Mouse (Mus musculus) frontal cortex, postnatal 14 days (tissue): ENCODE data around the gene Vamp8.

Experiments used
- DNase-seq, 2 experiments: peaks; one replicate each; pipeline ENCODE4 v3.0.0; 2022; ENCODE audit warnings: low spot score in 2 of 2

The Vamp8 gene

GRCm38 (mm10) chr6:72405356-72405755 is 14.9 kb upstream of the Vamp8 start:
- no peak for DNase-seq

GRCm38 (mm10) chr6:72401875-72402274 is 11.4 kb upstream of the Vamp8 start:
- DNase-seq, result peak in 1 of 2 experiments; percentile 65

DNA sequence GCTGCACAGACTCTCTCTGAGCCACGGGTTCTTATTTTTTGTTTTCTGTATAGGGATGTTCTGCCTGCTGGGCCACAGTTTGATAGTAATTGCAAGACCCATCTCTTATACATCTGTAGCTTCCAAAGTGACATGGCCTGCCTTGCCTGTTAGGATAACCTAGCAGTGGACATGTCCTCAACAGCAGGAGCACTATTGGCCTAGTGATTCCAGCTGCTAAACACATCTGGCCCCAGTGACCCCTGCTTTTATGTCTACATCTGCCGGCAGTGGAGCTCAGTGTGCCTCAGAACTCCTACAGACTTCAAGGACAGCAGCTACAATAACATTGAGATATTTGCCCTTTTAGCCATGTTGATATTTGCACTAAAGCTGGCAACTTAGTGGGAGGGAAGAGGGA is 9.5 kb upstream of the Vamp8 start:
- DNase-seq, result no peak

GRCm38 (mm10) chr6:72396837-72397251 is 6.3 kb upstream of the Vamp8 start:
- no peak for DNase-seq

DNA sequence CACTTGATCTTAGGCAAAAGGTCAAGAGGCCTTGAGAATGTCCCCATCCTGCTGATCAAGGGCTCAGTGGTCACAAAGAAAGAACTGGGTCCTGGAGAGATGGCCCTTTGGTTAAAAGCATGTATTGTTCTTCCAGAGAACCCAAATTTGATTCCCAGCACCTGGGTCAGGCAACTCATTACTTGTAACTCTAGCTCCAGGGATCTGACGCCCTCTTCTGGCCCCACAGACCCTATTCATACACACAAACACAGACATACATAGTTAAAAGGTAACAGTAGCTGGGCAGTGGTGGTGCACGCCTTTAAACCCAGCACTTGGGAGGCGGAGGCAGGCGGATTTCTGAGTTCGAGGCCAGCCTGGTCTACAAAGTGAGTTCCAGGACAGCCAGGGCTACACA is 1.8 kb upstream of the Vamp8 start:
- no peak for DNase-seq

DNA sequence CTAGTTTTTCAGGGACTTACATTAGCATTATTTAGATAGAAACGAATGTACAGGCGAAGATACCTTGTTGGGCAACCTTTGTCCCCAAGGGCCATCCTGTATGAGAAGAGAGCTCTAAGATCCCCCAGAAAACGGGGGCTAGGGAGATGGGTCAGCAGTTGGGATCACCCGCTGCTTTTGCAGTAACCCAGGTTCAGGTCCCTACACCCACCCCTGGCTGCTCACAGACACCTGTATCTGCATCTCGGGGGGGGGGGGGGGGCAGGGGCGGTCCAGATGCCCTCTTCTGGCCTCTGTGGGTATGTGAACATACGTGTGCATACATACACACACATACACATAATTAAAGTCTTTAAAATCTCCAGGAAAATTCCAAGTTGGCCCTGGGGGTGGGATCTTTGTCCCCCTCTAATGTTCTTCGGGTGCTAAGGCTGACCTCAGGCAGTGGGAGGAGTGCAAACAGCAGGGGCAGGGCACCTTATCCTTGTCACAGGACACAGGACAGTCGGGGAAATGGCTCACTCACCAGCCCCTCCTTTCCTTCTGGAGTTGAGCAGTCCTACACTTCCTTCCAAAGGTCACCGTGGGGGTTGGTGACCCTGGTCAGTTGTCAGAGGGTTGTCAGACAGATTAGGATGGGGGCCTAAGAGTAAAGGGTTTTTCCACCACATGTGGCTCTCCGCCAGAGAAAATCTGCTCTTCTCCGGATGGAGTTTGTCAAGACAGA is 455 bp upstream of the Vamp8 start:
- no peak for DNase-seq

DNA sequence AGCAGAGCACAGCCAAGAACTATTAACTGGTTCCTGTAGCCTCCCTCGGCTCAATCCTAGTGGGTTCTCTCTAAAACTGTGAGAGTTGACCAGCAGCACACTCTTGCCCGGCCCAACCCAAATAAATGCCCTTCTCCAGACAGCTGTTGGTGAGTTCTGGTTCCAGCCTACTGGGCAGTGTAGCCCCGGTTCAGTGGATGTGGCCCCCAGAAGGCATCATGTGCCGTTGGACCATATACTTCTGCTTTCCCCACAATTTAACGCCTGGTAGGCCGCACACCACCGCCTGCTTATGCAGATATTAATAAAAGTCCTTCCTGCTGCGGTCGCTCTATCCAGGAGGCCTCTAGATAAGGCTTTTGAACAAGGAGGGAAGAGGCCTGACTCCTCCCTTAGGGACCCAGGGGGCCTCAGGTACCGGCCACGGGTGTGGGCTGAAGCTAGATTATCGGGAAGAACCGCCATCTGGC is 997 bp downstream of the Vamp8 start:
- DNase-seq, result no peak

DNA sequence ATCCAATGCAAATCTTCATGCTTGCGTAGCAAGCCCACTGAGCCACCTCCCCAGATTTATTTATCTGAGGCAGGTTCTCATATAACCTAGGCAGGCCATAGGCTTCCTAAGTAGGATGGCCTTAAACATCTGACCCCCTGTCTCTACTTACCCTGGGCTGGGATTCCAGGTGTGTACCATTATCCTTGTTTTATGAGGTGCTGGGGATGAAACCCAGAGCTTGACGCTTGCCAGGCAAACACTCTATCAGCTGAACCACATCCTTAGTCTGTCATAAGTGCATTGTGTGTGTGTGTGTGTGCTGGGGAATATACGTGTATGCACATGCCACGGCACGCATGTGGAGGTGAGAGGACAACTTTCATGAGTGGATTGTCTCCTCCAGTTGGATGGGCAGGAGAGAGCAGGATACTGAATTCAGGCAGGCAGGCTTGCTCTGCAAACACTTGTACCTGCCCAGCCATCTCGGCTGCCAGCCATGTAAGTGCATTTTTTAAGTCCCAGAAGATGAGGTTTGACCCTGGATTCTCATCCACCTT is 1.6 kb downstream of the Vamp8 start:
- no peak for DNase-seq

DNA sequence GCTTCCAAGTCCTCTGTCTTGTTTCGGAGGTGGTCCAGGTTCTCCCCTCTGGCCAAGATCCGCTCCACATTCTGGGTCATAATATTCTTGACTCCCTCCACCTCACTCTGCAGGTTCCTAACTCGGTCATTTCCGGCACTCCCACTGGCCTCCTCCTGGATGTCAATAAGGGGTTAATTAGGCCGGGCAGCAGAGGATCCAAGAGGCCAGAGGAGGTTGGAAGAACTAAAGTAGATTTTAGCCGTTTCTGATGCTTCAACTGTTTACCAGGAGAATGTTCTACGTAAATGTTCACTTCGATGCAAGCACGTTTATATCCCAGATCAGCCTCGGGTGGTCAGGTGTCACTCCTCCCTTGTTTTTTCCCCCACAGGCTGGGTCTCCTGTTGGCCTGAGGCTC is 2.2 kb downstream of the Vamp8 start:
- DNase-seq, result no peak

GRCm38 (mm10) chr6:72387816-72388215 is 2.7 kb downstream of the Vamp8 start:
- no peak for DNase-seq

DNA sequence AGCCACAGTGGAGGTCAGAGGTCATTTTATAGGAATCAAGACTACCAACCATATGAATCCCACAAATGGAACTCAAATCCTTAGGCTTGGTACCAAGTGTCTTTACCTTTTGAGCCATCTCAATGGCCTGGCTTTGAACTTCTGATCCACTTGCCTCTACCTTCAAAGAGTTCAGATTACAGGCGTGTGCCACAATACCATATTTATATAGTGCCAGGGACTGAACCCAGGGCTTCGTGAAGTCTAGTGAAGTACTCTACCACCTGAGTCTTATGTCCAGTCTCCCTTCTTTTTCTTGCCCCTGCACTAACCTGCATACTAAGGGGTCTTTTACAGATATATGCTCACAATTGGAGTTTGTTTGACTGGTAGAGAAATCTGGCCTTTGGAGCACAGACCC is 3.9 kb downstream of the Vamp8 start:
- DNase-seq, result no peak

DNA sequence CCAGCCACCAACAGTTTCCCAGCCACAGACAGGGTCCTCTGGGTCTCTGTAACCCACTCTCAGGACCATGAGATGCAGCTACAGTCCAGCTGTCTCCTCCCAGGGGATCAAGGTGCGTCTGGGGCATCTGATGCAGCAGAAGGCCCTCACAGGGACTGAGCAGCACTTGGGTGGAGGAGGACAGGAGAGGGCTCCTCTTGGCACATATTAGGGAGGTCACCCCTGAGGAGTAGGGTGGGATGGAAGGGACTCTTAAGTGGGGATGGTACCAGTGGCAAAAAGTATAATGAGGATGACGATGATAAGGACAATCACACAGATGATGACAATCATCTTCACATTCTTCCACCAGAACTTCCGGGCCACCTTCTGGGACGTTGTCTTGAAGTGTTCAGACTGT is 5.2 kb downstream of the Vamp8 start:
- DNase-seq, result no peak

DNA sequence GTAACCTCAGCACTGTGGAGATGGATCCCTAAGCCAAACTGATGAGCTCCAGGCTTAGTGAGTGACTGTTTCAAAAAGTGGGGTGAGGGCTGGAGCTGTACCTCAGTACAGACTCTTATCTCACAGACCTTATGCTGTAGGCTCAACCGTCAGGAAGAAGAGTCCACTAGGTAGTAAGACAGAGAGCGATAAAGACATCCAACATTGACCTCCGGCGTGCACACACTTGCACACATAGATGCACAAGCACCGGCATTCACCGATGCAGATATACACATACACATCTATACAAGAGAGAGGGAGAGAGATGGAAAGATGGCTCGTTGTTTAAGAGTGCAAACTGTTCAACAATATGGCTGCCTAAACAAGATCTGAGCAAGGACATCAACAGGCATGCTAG is 6.6 kb downstream of the Vamp8 start:
- no peak for DNase-seq

GRCm38 (mm10) chr6:72383142-72383820 is 7.2 kb downstream of the Vamp8 start:
- no peak for DNase-seq

DNA sequence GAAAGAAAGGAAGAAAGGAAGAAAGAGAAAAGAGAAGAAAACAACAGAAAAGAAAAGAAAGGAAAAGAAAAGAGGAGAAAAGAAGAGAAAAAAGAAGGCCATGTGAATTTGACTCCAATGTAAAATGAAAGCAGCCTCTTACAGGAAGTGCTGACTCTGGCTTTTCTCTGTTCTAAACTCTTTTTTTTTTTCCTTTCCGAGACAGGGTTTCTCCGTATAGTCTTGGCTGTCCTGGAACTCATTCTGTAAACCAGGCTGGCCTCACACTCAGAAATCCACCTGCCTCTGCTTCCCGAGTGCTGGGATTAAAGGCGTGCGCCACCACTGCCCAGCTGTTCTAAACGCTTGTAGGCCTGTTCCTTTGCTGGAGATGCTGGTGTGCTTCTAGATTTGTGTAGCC is 8.0 kb downstream of the Vamp8 start:
- DNase-seq, result no peak

DNA sequence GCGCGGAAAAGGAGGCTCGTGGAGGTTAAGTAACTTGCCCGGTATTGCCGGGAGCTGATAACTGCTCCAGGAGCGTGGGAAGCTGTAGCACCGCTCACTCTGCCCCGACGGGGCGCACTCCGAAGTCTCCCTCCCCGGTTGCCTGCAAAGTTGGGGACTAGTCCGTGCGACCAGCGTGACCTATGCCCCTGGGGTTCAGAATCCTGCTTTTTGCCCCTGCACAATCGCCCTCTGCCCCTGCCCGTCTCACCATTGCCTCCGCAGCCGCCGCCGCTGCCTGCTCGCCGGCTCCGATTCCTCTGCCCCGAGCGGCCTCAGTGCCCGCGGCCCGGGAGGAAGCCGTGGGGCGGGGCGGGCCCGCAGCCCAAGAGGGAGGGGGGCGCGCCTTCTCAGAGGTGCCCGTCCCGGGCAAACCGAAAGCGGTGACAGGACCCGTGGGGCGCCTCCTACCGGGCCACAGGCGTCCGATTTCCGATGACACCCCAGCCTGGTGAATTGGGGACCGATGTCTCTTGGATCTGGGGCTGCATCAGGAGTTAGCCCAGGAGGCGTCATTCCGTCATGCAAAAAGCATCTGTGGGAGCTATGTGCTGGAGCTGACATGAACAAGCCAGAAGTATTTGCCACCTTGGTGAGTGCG is 10.3 kb downstream of the Vamp8 start, which contains the start of gene Vamp5:
Gene Vamp5, minus strand, starts transcription at position 338 of the 640 bp plus-strand sequence.
- DNase-seq, result no peak

GRCm38 (mm10) chr6:72379377-72380130 is 10.9 kb downstream of the Vamp8 start:
- DNase-seq, result no peak

DNA sequence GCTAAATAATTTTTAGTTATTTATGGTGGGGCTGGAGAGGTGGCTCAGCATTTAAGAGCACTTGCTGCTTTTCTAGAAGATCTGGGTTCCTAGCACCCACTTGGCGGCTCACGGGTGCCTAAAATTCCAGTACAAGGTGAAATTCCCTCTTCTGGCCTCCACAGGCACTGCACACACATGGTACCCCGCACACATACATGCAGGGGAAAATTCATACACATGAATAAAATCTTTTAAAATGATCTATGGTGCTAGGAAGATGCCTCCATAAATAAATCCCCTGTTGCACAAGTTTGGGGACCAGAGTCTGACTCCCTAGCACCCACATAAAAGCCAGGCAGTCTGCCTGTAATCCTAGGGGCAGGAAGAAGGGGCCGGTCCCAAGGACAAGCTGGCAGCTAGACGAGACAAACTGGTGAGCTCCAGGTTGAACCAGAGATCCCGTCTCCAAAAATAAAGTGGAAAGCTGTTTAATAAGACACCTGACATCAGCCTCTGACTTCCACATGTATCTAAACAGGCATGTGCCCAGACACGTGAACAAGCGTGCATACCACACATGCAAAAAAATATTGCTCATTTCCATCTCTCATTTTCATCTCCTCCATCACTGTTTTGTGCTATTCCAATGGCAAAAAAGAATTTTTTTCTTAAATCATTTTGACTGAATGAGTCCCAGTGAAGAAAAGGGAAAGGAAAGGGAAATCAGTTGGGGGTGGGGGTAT is 11.8 kb downstream of the Vamp8 start:
- DNase-seq, result no peak

- DNase-seq, result no peak
These were observed 15.5 kb downstream of the Vamp8 start for GRCm38 (mm10) chr6:72374820-72375563.

- DNase-seq, result no peak
These were observed 16.3 kb downstream of the Vamp8 start for GRCm38 (mm10) chr6:72374206-72374605.
